Mouse (Mus musculus) olfactory bulb, adult 2 months (tissue): Measurements from ENCODE around the gene Gm36079.
"Not testable (repeated sequence)": the region's sequence is repeated elsewhere in the genome, so short reads cannot be mapped to it uniquely, and the experiment has no call there.

ENCODE experiments used
- CTCF ChIP-seq: fragments of 200-500 bp; IDR thresholded peaks from 2 replicates; pipeline ENCODE4 v1.5.1; 2012; ENCODE audit warnings: low read depth, mild to moderate bottlenecking, low read length, moderate library complexity; ENCODE audit not compliant: insufficient read depth
- POLR2A ChIP-seq: fragments of 200-500 bp; IDR thresholded peaks from 2 replicates; pipeline ENCODE4 v1.6.1; 2012; ENCODE audit warnings: mild to moderate bottlenecking, low read depth, low read length, moderate library complexity; ENCODE audit not compliant: insufficient read depth

DNA sequence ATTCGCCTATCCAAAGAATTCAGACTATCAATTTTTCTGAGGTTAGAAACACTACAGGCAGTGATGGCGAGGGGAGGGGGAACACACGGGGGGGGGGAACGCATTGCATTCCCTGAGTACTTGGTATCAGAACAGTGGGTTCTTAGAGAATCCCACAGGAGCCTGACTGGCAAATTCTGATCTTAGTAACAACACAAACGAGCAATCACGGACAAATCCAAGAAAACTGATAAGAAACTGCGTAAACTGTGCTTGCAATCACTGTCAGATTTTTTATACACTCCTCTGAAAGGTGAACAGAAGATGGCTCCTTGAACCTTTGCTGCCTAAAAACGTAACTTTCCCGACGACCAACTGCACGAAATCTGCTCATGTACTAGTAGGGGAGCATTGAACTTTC, 557 bp upstream of the Gm36079 start:
- not testable (repeated sequence) for TF ChIP-seq POLR2A, CTCF
